Mouse (Mus musculus) forebrain, embryonic 12.5 days (tissue): ENCODE data around the gene Coasy. TPM values are rescaled to one million over a fixed set of nuclear protein-coding genes. Genes with fewer than 3 reads are reported as not detected.

Source experiments
- ATAC-seq: fragments of 200-750 bp; cut with Nextera tagmentation; 2 replicates; pipeline ENCODE4 v1.8.0; 2017; ENCODE audit warnings: moderate TSS enrichment; ENCODE audit not compliant: low FRiP score
- H3K27ac ChIP-seq: fragments of 300-500 bp; sonication (generic); 2 replicates; pipeline ENCODE4 v1.5.1; 2016; ENCODE audit warnings: mild to moderate bottlenecking
- H3K27me3 ChIP-seq: fragments of 300-500 bp; sonication (generic); 2 replicates; pipeline ENCODE4 v1.6.1; 2016; ENCODE audit warnings: mild to moderate bottlenecking
- H3K36me3 ChIP-seq: fragments of 300-500 bp; sonication (generic); replicated peaks from 2 replicates; pipeline ENCODE4 v1.6.1; 2016; ENCODE audit warnings: mild to moderate bottlenecking
- H3K4me1 ChIP-seq: fragments of 300-500 bp; sonication (generic); 2 replicates; pipeline ENCODE4 v1.6.1; 2016
- H3K4me2 ChIP-seq: fragments of 300-500 bp; sonication (generic); 2 replicates; pipeline ENCODE4 v1.6.1; 2016; ENCODE audit warnings: mild to moderate bottlenecking, moderate library complexity
- H3K4me3 ChIP-seq: fragments of 300-500 bp; sonication (generic); replicated peaks from 2 replicates; pipeline ENCODE4 v1.5.1; 2016; ENCODE audit warnings: mild to moderate bottlenecking
- H3K9ac ChIP-seq: fragments of 300-500 bp; sonication (generic); 2 replicates; pipeline ENCODE4 v1.6.1; 2016; ENCODE audit warnings: mild to moderate bottlenecking
- H3K9me3 ChIP-seq: fragments of 300-500 bp; sonication (generic); 2 replicates; pipeline ENCODE4 v1.6.1; 2016
- WGBS: fragments of 180-500 bp; shearing (Covaris S2); methylation state at CpG from one replicate; pipeline ENCODE4 v1.1.7; 2016; 5-methylcytosine and 5-hydroxymethylcytosine counted together
- polyA plus RNA-seq: library from polyadenylated mRNA; unstranded; fragments of >200 nt; fragmentation: Nextera tagmentation; extraction: Ambion mirVana; gene quantifications from 2 replicates; pipeline ENCODE4 v1.2.1, GENCODE M21; 2016

Gene Coasy
- polyA plus RNA-seq, 1 experiment from 2014 or later: 50.9 TPM

DNA sequence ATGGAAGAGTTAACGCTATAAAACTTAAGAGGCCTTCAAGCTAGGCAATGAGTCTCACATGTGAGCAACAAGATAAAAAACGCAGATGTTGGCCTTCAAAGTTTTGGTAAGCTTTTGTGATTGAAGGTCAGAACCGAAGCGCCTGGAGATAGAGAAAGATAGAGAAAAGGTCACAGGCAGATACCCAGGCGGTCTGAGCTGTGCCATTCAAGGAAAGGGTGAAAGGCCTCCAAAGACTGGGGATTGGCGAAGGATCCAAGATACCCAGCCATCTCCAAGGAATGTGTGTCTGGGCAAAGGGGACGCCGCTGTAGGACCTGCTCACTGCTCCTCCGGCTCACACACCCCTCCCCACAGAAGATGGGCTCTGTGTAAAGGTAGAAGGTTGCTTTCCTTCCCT is 17.4 kb upstream of the Coasy start:
- no peak overlapping the region for H3K27ac ChIP-seq
- WGBS: 93% methylated on average over 9 of the region's 9 CpGs
- no peak overlapping the region for H3K4me2 ChIP-seq
- no peak for ATAC-seq
- no peak overlapping the region for H3K4me3 ChIP-seq
- peaks cover 12% of the 10 kb centered on the region for H3K4me1 ChIP-seq
- H3K9me3 ChIP-seq: no peaks in the 10 kb centered on the region
- 0 out of 2 replicates have a peak, but pooled peaks cover 7% of the 10 kb centered on the region for H3K27me3 ChIP-seq
- no peak overlapping the region for H3K9ac ChIP-seq
- H3K36me3 ChIP-seq: peaks cover 35% of the 10 kb centered on the region

DNA sequence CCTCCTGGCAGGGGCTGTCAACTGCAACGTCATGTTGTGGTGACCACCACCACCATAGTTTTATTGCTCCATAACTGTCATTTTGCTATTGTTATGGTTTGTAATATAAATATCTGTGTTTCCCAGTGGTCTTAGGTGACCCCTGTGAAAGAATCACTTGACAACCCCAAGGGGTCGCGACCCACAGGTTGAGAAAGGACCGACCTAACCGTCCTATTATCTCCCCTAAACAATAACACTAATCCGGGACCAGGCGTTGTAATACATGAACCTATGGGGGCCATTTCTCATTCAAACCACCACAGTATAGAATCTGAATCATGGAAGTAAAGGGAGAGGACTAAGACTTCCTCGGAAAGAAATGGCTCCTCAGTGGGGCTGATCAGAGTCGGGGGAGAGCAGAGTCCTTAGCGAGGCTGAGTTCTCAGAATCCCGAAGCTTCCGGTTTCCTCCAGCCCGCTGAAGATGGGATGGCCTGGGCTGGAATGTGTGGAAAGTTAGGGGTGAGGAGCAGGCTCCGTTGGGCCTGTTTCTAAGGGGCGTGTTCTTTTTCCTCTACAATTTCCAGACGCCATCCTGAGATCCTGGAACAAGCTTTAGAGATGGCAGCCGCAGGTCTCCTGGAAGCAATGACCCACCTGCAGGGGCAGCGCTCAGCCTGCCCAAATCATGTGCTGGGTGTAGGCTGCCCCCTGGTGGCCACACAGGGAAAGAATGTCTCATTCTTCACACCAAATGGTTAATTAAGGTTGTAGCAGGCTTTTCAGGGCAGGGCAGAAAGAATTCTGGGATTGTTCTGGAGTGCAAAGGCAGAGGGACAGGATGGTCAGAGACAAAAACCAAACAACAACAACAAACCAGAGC is 15.6 kb upstream of the Coasy start:
- H3K9me3 ChIP-seq: no peaks in the 10 kb centered on the region
- peak overlapping the region; percentile 33 for H3K4me3 ChIP-seq
- peaks cover 13% of the 10 kb centered on the region for H3K27me3 ChIP-seq
- H3K27ac ChIP-seq: no peak overlapping the region
- H3K36me3 ChIP-seq: peaks cover 21% of the 10 kb centered on the region
- H3K4me2 ChIP-seq: peak overlapping the region; percentile 59
- peak overlapping the region; percentile 40 for H3K9ac ChIP-seq
- ATAC-seq: peak; percentile 36; the same call in 1 of the 2 replicates
- WGBS: 19% methylated on average over 18 of the region's 18 CpGs
- peaks cover 19% of the 10 kb centered on the region for H3K4me1 ChIP-seq

DNA sequence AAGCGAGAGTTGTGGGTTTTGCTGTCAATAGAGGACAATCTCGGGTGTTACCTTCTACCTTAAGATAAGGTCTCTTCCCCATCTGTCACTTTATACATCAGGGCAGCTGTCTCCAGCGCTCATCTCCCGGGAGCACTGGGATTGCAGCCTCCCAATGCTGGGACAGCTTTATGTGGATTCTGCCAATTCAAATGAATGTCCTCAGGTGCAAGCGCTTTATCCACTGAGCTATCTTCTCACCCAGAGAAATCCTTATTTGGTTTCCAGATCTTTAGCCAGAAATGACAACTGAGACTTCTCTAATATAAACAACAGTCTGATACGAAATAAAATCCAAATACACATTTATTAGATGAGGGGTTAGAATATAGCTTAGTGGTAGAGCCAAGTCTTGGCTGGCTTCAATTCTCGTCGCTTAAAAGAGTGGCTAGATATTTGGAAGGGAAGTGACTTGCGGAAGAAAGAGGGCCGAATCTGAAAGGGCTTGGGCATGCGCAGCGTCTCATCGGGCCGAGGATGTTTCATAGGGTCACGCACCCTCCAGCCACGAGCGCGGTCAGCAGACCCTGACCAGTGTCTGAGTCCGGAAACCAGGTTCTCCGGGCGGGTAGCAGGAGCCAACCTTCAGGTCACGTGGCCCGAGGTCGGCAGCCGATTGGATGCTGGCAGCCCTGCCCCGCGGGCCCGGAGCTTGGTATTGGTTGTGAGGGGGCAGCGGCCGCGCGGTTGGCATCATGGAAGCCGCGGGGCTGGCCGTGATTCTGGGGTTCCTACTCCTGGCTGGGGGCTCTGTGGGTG is 12.8 kb upstream of the Coasy start, which contains the start of gene Naglu:
Gene Naglu (plus strand): TSS at position 622 of the 798 bp plus-strand sequence.
- H3K27me3 ChIP-seq: peaks cover 20% of the 10 kb centered on the region
- H3K36me3 ChIP-seq: no peaks in the 10 kb centered on the region
- peak; percentile 92 for ATAC-seq
- H3K9ac ChIP-seq: peak within 1 kb of the TSS; percentile 73
- H3K4me2 ChIP-seq: peak within 1 kb of the TSS; percentile 96
- 6% methylated on average over 35 of the region's 35 CpGs for WGBS
- H3K27ac ChIP-seq: no peak within 1 kb of the TSS
- no peaks in the 10 kb centered on the region for H3K9me3 ChIP-seq
- H3K4me3 ChIP-seq: peak within 1 kb of the TSS; percentile 73
- peaks cover 19% of the 10 kb centered on the region for H3K4me1 ChIP-seq

DNA sequence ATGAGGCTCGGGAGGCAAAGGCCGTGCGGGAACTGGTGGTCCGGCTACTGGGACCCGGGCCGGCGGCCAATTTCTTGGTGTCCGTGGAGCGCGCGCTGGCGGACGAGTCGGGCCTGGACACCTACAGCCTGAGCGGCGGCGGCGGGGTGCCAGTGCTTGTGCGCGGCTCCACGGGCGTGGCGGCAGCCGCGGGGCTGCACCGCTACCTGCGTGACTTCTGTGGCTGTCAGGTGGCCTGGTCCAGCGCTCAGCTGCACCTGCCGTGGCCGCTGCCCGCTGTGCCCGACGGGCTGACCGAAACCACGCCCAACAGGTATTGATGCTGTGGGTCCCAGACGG is 12.2 kb upstream of the Coasy start:
- H3K9me3 ChIP-seq: no peaks in the 10 kb centered on the region
- H3K27me3 ChIP-seq: peaks cover 20% of the 10 kb centered on the region
- H3K36me3 ChIP-seq: no peaks in the 10 kb centered on the region
- H3K4me3 ChIP-seq: peak overlapping the region; percentile 73
- WGBS: under 1% methylated on average over 36 of the region's 36 CpGs
- peak overlapping the region; percentile 96 for H3K4me2 ChIP-seq
- no peak overlapping the region for H3K27ac ChIP-seq
- peaks cover 19% of the 10 kb centered on the region for H3K4me1 ChIP-seq
- peak; percentile 61 for ATAC-seq
- H3K9ac ChIP-seq: peak overlapping the region; percentile 73

DNA sequence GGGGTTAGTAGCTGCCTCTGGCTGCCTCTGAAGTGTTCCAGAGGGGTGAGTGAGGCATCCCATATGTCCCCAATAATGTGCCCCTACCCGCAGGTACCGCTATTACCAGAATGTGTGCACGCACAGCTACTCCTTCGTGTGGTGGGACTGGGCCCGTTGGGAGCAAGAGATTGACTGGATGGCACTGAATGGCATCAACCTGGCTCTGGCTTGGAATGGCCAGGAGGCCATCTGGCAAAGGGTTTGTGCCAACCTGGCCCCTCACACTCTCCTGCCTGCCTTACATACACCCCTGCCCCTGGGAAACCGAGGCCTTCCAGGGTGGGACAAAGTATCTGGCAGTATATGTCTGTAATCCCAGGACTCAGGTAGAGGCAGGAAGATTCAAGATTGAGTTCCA is 11.4 kb upstream of the Coasy start:
- Histone ChIP-seq H3K36me3 (no peaks in the 10 kb centered on the region), H3K9me3 (no peaks in the 10 kb centered on the region), H3K4me2 (peak overlapping the region; percentile 96; the same call in 1 of the 2 replicates), H3K4me3 (peak overlapping the region; percentile 73; the same call in 1 of the 2 replicates), H3K27me3 (peaks cover 20% of the 10 kb centered on the region), H3K27ac (no peak overlapping the region), H3K9ac (0 out of 2 replicates have a peak overlapping the region, but pooled peaks have one; percentile 73), H3K4me1 (peaks cover 19% of the 10 kb centered on the region)
- ATAC-seq: no peak
- WGBS: 76% methylated on average over 6 of the region's 6 CpGs

DNA sequence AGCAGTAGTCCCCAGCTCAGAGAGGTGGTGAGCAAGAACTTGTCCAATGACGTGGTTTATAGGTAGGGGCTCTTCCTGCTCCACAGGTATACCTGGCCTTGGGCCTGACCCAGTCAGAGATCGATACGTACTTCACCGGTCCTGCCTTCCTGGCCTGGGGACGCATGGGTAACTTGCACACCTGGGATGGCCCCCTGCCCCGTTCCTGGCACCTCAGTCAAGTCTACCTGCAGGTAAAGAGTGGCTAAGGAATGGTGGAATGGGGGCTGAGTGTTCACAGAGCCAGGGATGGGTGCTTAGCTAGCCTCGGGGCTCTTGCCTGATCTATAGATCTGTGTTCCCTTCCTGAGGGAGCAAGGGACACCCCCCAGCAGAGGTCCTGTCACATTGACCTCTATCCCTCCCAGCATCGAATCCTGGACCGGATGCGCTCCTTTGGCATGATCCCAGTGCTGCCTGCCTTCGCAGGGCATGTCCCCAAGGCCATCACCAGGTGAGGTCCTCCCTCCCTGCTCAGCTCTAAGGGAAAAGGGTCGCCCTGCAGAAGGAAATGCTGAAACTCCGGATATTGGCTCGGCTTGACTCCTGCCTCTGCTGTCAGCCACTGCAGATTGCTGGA is 10.4 kb upstream of the Coasy start:
- no peak overlapping the region for H3K4me3 ChIP-seq
- WGBS: 73% methylated on average over 14 of the region's 14 CpGs
- H3K9me3 ChIP-seq: no peaks in the 10 kb centered on the region
- no peak overlapping the region for H3K4me2 ChIP-seq
- H3K27ac ChIP-seq: no peak overlapping the region
- H3K4me1 ChIP-seq: peaks cover 13% of the 10 kb centered on the region
- H3K27me3 ChIP-seq: peaks cover 24% of the 10 kb centered on the region
- H3K9ac ChIP-seq: no peak overlapping the region
- H3K36me3 ChIP-seq: no peaks in the 10 kb centered on the region
- ATAC-seq: no peak

DNA sequence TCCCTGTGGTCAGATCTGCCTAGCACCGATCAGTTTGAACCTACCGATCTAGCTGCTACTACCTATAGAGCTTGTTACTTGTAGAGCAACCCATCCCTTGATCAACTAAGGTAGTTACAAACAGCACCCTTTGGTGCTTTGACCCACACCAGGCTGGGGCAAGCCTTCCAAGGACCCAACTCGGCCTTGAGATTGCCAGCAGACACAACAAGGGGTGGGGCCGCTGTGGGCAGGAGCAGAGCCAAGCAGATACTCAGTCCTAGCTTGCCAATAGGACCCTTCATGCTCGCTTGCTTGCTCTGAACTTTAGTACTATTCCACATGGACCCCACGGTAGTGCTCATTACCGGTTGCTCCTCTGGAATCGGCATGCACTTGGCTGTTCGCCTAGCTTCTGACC is 4.2 kb upstream of the Coasy start, which contains the start of gene Hsd17b1:
Gene Hsd17b1 (plus strand): TSS at position 291 of the 400 bp plus-strand sequence.
- Histone ChIP-seq H3K9ac (no peak within 1 kb of the TSS), H3K27me3 (peaks cover 57% of the 10 kb centered on the region), H3K4me1 (peaks cover 16% of the 10 kb centered on the region), H3K4me3 (no peak within 1 kb of the TSS), H3K27ac (no peak within 1 kb of the TSS), H3K36me3 (no peaks in the 10 kb centered on the region), H3K4me2 (no peak within 1 kb of the TSS), H3K9me3 (no peaks in the 10 kb centered on the region)
- 64% methylated on average over 9 of the region's 9 CpGs for WGBS
- ATAC-seq: no peak

DNA sequence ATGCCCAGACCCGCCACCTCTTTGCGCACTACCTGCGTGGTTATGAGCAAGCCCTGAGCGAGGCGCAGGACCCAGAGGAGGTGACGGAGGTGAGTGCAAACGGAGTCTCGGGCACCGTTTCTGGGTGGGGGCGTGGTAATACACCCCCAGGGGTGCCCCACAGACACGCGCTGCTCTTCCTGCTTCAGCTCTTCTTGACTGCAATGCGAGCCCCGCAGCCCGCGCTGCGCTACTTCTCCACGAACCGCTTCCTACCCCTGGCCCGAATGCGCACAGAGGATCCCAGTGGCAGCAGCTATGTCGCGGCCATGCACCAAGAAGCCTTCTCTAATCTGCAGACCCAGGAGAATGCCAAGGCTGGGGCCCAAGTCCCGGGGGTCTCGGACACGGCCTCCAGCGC is 2.6 kb upstream of the Coasy start:
- ATAC-seq: no peak
- H3K36me3 ChIP-seq: no peaks in the 10 kb centered on the region; the same call in 1 of the 2 replicates
- H3K9me3 ChIP-seq: no peaks in the 10 kb centered on the region
- 0 out of 2 replicates have a peak overlapping the region, but pooled peaks have one; percentile 4 for H3K4me2 ChIP-seq
- WGBS: 2% methylated on average over 27 of the region's 27 CpGs
- H3K27ac ChIP-seq: no peak overlapping the region
- no peak overlapping the region; the same call in 1 of the 2 replicates for H3K4me3 ChIP-seq
- peaks cover 26% of the 10 kb centered on the region for H3K4me1 ChIP-seq
- H3K9ac ChIP-seq: no peak overlapping the region
- H3K27me3 ChIP-seq: peaks cover 57% of the 10 kb centered on the region

DNA sequence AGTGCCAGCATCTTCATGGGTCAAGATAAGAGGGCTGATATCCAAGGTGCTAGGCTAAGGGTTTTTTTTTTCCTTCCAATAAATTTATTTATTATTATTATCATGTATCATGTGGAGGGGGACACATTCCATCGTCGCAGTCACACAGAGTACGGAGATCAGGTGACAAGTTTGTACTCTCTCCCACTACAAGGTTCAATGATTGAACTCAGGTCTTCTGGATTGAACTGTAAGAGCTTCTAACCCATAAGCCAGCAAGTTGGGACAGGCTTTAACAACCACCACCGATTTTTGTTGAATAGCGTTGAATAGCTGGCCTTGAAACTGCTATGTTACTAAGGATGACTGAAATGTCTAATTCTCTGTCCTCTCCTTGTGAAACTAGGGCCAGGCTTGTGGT is 1.9 kb upstream of the Coasy start:
- Histone ChIP-seq H3K27me3 (peaks cover 57% of the 10 kb centered on the region), H3K4me1 (peaks cover 27% of the 10 kb centered on the region)
- ATAC-seq: no peak

DNA sequence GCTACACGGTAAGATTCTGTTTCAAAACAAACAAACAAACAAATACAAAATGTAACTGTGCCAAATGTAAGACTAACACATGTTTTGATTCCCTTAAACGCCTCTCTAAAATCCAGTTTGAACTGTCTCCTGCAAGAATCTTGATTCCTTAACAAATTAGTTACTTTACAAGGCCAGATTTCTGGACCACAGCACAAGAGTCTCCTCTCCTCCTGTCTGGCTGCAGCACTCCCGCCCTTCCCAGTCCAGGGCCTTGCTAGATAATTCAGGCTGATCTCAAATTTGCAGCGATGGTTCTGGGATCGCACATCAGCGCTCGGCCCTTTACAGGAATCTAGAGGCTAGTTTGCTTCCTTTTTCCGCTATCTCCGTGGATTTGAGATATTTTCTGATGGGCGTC is 706 bp upstream of the Coasy start:
- peaks cover 48% of the 10 kb centered on the region for H3K27me3 ChIP-seq
- H3K9ac ChIP-seq: peak overlapping the region; percentile 48
- peak overlapping the region; percentile 84 for H3K4me3 ChIP-seq
- H3K9me3 ChIP-seq: no peaks in the 10 kb centered on the region
- H3K4me2 ChIP-seq: peak overlapping the region; percentile 96
- WGBS: 4% methylated on average over 10 of the region's 10 CpGs
- peak overlapping the region; percentile 90 for H3K27ac ChIP-seq
- ATAC-seq: no peak
- peaks cover 39% of the 10 kb centered on the region for H3K4me1 ChIP-seq
- peaks cover 7% of the 10 kb centered on the region for H3K36me3 ChIP-seq

More for the DNA sequence above, 1.9 kb upstream of the Coasy start:
- Histone ChIP-seq H3K4me3 (no peak overlapping the region), H3K27ac (no peak overlapping the region), H3K4me2 (no peak overlapping the region), H3K9ac (no peak overlapping the region), H3K36me3 (peaks cover 2% of the 10 kb centered on the region; the same call in 1 of the 2 replicates), H3K9me3 (no peaks in the 10 kb centered on the region)
- 46% methylated on average over 5 of the region's 5 CpGs for WGBS

DNA sequence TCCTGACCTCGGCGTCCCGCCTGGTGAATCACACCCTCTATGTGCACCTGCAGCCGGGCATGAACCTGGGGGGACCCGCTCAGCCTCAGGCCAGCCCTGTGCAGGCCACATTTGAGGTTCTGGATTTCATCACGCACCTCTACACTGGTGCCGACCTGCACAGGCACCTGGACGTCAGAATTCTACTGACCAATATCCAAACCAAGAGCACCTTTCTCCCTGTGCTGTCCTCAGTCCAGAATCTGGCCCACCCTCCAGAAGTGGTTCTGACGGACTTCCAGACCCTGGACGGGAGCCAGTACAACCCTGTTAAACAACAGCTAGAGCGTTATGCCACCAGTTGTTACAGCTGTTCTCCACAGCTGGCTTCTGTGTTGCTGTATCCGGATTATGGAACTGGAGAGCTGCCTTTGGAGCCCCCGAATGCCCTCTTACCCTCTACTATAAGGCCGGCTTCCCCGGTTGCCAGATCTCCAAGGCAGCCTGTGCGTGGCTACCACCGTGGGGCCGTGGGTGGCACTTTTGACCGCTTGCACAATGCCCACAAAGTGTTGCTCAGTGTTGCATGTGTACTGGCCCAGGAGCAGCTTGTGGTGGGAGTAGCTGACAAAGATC is 825 bp downstream of the Coasy start:
- H3K4me1 ChIP-seq: peaks cover 50% of the 10 kb centered on the region
- peak overlapping the region; percentile 90 for H3K9ac ChIP-seq
- WGBS: 34% methylated on average over 19 of the region's 19 CpGs
- peak overlapping the region; percentile 96 for H3K4me2 ChIP-seq
- H3K4me3 ChIP-seq: peak overlapping the region; percentile 84
- H3K36me3 ChIP-seq: peaks cover 7% of the 10 kb centered on the region
- peaks cover 33% of the 10 kb centered on the region for H3K27me3 ChIP-seq
- ATAC-seq: peak; percentile 8; the same call in 1 of the 2 replicates
- no peaks in the 10 kb centered on the region for H3K9me3 ChIP-seq
- peak overlapping the region; percentile 90 for H3K27ac ChIP-seq
